Mouse (Mus musculus): ENCODE data around the gene Tmem108. TPM values are rescaled to one million over a fixed set of nuclear protein-coding genes. Genes with fewer than 3 reads are reported as not detected.

Gene Tmem108
- polyA plus RNA-seq, 1 experiment from 2014 or later: 33.0 TPM

- Histone ChIP-seq H3K4me3 (no peak overlapping the region), H3K9me3 (no peaks in the 10 kb centered on the region), H3K4me2 (no peak overlapping the region), H3K9ac (no peak overlapping the region), H3K4me1 (peaks cover 27% of the 10 kb centered on the region), H3K36me3 (replicated peaks) (no peaks in the 10 kb centered on the region), H3K27ac (no peak overlapping the region), H3K27me3 (replicated peaks) (no peaks in the 10 kb centered on the region)
- ATAC-seq (replicated peaks): no peak
- 70% methylated on average over 6 of the region's 6 CpGs for WGBS
Measured at GRCm38 (mm10) chr9:103523008-103523407, 238.6 kb downstream of the Tmem108 start.

- Histone ChIP-seq H3K4me2 (no peak overlapping the region), H3K27ac (no peak overlapping the region), H3K9ac (no peak overlapping the region), H3K9me3 (no peaks in the 10 kb centered on the region), H3K4me3 (no peak overlapping the region), H3K27me3 (replicated peaks) (no peaks in the 10 kb centered on the region), H3K36me3 (replicated peaks) (no peaks in the 10 kb centered on the region), H3K4me1 (peaks cover 5% of the 10 kb centered on the region; the same call in 1 of the 2 replicates)
- 38% methylated on average over 2 of the region's 2 CpGs for WGBS
- no peak for ATAC-seq (replicated peaks)
Measured at GRCm38 (mm10) chr9:103513884-103514283, 247.8 kb downstream of the Tmem108 start.

- ATAC-seq (replicated peaks): no peak
- Histone ChIP-seq H3K9ac (no peak overlapping the region), H3K9me3 (no peaks in the 10 kb centered on the region), H3K27ac (no peak overlapping the region), H3K4me2 (no peak overlapping the region), H3K4me3 (no peak overlapping the region), H3K36me3 (replicated peaks) (no peaks in the 10 kb centered on the region), H3K4me1 (peaks cover 10% of the 10 kb centered on the region), H3K27me3 (replicated peaks) (no peaks in the 10 kb centered on the region)
- 77% methylated on average over 6 of the region's 6 CpGs for WGBS
Measured at GRCm38 (mm10) chr9:103512257-103512656, 249.4 kb downstream of the Tmem108 start.

- Histone ChIP-seq H3K4me2 (no peak overlapping the region), H3K4me3 (no peak overlapping the region), H3K36me3 (replicated peaks) (no peaks in the 10 kb centered on the region), H3K9ac (no peak overlapping the region), H3K9me3 (no peaks in the 10 kb centered on the region), H3K27ac (peak overlapping the region; percentile 48; the same call in 1 of the 2 replicates), H3K4me1 (peaks cover 38% of the 10 kb centered on the region), H3K27me3 (replicated peaks) (no peaks in the 10 kb centered on the region)
- no peak for ATAC-seq (replicated peaks)
- WGBS: 77% methylated on average over 7 of the region's 7 CpGs
Measured at GRCm38 (mm10) chr9:103506968-103507584, 254.6 kb downstream of the Tmem108 start.

GRCm38 (mm10) chr9:103505067-103505466 is 256.6 kb downstream of the Tmem108 start:
- no peak overlapping the region for H3K9ac ChIP-seq
- WGBS: 35% methylated on average over 5 of the region's 5 CpGs
- H3K9me3 ChIP-seq: no peaks in the 10 kb centered on the region
- peaks cover 2% of the 10 kb centered on the region for H3K27me3 ChIP-seq (replicated peaks)
- H3K36me3 ChIP-seq (replicated peaks): no peaks in the 10 kb centered on the region
- H3K27ac ChIP-seq: peak overlapping the region; percentile 68
- no peak overlapping the region for H3K4me2 ChIP-seq
- no peak overlapping the region for H3K4me3 ChIP-seq
- peaks cover 47% of the 10 kb centered on the region for H3K4me1 ChIP-seq
- ATAC-seq (replicated peaks): peak; percentile 46; the same call in 1 of the 2 replicates

- H3K36me3 ChIP-seq (replicated peaks): no peaks in the 10 kb centered on the region
- peak; percentile 88 for ATAC-seq (replicated peaks)
- no peaks in the 10 kb centered on the region for H3K9me3 ChIP-seq
- H3K27me3 ChIP-seq (replicated peaks): peaks cover 6% of the 10 kb centered on the region
- no peak overlapping the region for H3K4me3 ChIP-seq
- peak overlapping the region; percentile 68 for H3K27ac ChIP-seq
- 21% methylated on average over 1 of the region's 1 CpGs for WGBS
- peaks cover 47% of the 10 kb centered on the region for H3K4me1 ChIP-seq
- no peak overlapping the region for H3K9ac ChIP-seq
- H3K4me2 ChIP-seq: no peak overlapping the region
Measured at GRCm38 (mm10) chr9:103504646-103505045, 257.0 kb downstream of the Tmem108 start.

- peaks cover 47% of the 10 kb centered on the region for H3K4me1 ChIP-seq
- peak overlapping the region; percentile 68 for H3K27ac ChIP-seq
- no peak overlapping the region for H3K4me2 ChIP-seq
- ATAC-seq (replicated peaks): no peak
- WGBS: 92% methylated on average over 3 of the region's 3 CpGs
- H3K9ac ChIP-seq: no peak overlapping the region
- H3K27me3 ChIP-seq (replicated peaks): peaks cover 15% of the 10 kb centered on the region
- no peaks in the 10 kb centered on the region for H3K36me3 ChIP-seq (replicated peaks)
- no peak overlapping the region for H3K4me3 ChIP-seq
- H3K9me3 ChIP-seq: no peaks in the 10 kb centered on the region
Measured at GRCm38 (mm10) chr9:103503586-103504298, 257.9 kb downstream of the Tmem108 start.

- Histone ChIP-seq H3K4me2 (no peak overlapping the region), H3K27ac (0 out of 2 replicates have a peak overlapping the region, but pooled peaks have one; percentile 62), H3K4me3 (no peak overlapping the region), H3K27me3 (replicated peaks) (peaks cover 19% of the 10 kb centered on the region), H3K9ac (no peak overlapping the region), H3K36me3 (replicated peaks) (no peaks in the 10 kb centered on the region), H3K9me3 (no peaks in the 10 kb centered on the region), H3K4me1 (peaks cover 46% of the 10 kb centered on the region)
- no peak for ATAC-seq (replicated peaks)
- WGBS: 68% methylated on average over 2 of the region's 2 CpGs
Measured at GRCm38 (mm10) chr9:103502655-103503054, 259.0 kb downstream of the Tmem108 start.

GRCm38 (mm10) chr9:103501861-103502364 is 259.7 kb downstream of the Tmem108 start:
- H3K4me1 ChIP-seq: peaks cover 39% of the 10 kb centered on the region

GRCm38 (mm10) chr9:103499366-103499765 is 262.3 kb downstream of the Tmem108 start:
- ATAC-seq (replicated peaks): no peak
- H3K9me3 ChIP-seq: no peaks in the 10 kb centered on the region
- 88% methylated on average over 18 of the region's 18 CpGs for WGBS
- H3K36me3 ChIP-seq (replicated peaks): no peaks in the 10 kb centered on the region
- no peak overlapping the region for H3K27ac ChIP-seq
- H3K4me2 ChIP-seq: no peak overlapping the region
- H3K4me3 ChIP-seq: no peak overlapping the region
- H3K27me3 ChIP-seq (replicated peaks): peaks cover 22% of the 10 kb centered on the region
- no peak overlapping the region for H3K9ac ChIP-seq
- peaks cover 32% of the 10 kb centered on the region for H3K4me1 ChIP-seq

More at GRCm38 (mm10) chr9:103501861-103502364, 259.7 kb downstream of the Tmem108 start:
- peak overlapping the region; percentile 4; the same call in 1 of the 2 replicates for H3K4me2 ChIP-seq
- no peak overlapping the region for H3K9ac ChIP-seq
- H3K4me3 ChIP-seq: no peak overlapping the region
- peak overlapping the region; percentile 62 for H3K27ac ChIP-seq
- peaks cover 22% of the 10 kb centered on the region for H3K27me3 ChIP-seq (replicated peaks)
- WGBS: 7% methylated on average over 14 of the region's 14 CpGs
- H3K36me3 ChIP-seq (replicated peaks): no peaks in the 10 kb centered on the region
- no peaks in the 10 kb centered on the region for H3K9me3 ChIP-seq
- peak; percentile 69 for ATAC-seq (replicated peaks)

- H3K9ac ChIP-seq: no peak overlapping the region
- H3K36me3 ChIP-seq (replicated peaks): no peaks in the 10 kb centered on the region
- H3K9me3 ChIP-seq: no peaks in the 10 kb centered on the region
- 66% methylated on average over 8 of the region's 8 CpGs for WGBS
- H3K27ac ChIP-seq: no peak overlapping the region
- no peak for ATAC-seq (replicated peaks)
- no peak overlapping the region for H3K4me3 ChIP-seq
- H3K27me3 ChIP-seq (replicated peaks): peaks cover 22% of the 10 kb centered on the region
- peaks cover 28% of the 10 kb centered on the region for H3K4me1 ChIP-seq
- H3K4me2 ChIP-seq: no peak overlapping the region
Measured at GRCm38 (mm10) chr9:103498699-103499098, 262.9 kb downstream of the Tmem108 start.

- no peak overlapping the region for H3K27ac ChIP-seq
- WGBS: 85% methylated on average over 11 of the region's 11 CpGs
- H3K4me3 ChIP-seq: no peak overlapping the region
- H3K9me3 ChIP-seq: no peaks in the 10 kb centered on the region
- H3K27me3 ChIP-seq (replicated peaks): peaks cover 26% of the 10 kb centered on the region
- no peak overlapping the region for H3K9ac ChIP-seq
- peaks cover 12% of the 10 kb centered on the region for H3K4me1 ChIP-seq
- no peak overlapping the region for H3K4me2 ChIP-seq
- no peak for ATAC-seq (replicated peaks)
- no peaks in the 10 kb centered on the region for H3K36me3 ChIP-seq (replicated peaks)
Measured at GRCm38 (mm10) chr9:103495391-103495790, 266.2 kb downstream of the Tmem108 start.

All from midbrain, embryonic 15.5 days (tissue).